Mouse (Mus musculus): ENCODE measurements at regions not wholly inside any gene's neighbourhood (a gene's known extent, or its start where the extent isn't known, plus 50 kb on each side); places are given as distances from the start of the nearest gene placed in this dataset.

DNA sequence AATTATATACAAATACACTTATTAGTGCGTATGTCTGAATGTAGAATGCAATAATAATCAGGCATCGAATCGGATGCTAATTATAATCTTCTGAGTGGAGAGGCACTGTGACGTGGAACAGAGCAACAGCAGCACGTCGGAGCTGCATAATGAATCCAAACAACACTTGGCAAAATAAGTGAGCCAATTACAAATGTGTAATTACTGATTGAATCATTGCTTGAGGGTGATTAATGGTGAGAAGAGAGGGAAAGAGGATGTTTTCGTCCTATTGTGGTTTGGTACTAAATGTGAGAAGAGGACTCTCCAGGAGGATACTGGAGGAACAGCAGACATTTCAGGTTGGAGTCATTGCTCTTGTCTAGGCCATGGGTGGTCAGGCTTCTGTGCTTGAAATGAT is 156.5 kb downstream of the Dusp6 start:
- DNase-seq: no peak

DNA sequence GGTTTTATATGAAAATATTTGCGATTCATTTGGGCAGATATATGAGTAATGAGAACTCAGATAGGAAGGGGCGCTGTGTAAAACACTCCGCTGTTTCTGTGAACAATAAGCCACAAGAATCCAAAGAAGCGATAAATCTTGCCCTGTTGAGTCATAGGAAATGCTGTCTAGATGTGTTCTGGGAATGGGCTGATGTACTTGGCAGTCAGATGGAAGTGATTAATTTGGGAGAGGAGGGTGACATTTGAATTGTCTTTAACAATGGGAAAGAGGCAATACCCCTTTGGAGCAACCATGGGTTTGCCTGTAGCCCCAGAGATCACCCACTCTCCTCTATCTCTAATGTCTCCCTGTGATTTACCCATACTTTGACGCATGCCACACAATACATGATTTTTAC is 160.4 kb downstream of the Dusp6 start:
- DNase-seq: no peak

DNA sequence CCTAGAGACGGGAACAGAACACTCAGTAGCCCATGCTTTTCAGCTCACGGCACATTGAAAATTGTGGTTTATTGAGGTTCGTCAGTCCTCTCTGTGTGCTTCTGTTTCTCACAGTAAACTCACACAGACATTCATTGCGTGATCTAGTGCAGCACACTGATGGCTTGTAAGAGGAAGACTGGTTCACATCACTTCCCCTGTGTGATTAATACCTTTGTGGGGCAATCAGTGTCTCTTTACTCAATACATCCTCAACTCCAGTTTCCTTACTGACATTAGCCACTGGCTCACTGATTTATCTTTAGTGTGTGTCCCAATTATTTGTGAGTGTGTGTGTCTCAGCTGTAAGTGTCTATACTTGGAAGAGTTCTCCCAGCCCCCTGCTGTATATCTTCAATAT is 162.2 kb downstream of the Dusp6 start:
- DNase-seq: no peak

DNA sequence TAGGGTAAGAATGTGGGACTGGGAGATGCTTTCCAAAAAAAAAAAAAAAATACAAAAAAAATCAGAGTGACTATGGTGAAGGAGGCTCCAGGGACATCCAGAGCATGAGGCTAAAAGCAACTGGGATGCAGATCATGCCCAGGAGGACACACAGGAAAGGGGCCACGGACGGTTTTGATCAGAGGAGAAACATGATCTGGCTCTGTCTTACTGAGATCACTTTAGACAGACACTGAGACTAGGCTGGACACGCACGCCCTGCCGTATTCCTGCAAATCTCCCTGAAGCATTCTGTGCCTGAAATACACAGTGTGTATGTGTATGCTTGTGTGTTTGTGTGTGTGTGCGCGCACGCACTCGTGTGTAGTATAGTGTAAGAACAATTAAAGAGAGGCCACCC is 167.1 kb downstream of the Dusp6 start:
- no peak for DNase-seq

DNA sequence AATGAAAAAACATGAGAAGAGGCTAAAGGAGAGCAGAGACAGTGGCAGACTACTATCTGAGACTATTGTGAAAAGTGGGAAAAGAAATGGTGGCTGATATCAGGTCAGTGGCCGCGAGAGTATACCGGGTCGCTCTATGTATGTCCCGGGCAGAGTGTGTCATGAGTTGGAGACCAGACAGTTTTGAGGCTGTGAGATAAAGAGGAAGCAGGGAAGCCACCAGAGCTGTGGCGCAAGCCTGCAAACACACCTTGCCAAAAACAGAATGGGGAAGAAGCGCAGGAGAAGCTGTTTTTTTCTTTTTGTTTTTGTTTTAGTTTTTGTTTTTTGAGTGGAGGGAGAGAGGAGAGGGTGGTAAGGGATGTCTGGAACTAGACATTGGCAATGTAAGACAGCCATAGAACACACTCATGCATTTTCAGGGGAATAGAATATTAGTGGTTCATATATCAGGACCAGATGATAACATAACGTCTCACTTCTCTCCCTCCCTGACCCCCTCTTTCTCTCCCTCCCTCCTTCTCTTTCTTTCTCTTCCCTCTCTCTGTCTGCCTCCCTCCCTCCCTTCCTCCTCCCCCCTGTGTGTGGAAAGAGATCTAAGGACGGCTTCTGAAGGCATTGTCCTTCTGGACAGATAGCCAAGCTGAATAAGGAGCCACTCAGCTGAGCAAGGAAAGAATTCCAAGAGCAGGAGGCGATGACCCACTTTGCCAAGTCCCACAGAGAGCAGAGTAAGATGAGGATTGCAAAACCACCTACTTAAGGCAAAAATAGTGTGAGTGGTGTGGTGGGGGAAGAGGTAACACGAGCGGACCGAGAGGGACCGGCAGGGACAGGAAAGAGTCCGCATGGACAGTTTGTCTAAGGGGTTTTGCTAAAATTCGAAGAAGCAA is 167.9 kb downstream of the Dusp6 start:
- DNase-seq: no peak

DNA sequence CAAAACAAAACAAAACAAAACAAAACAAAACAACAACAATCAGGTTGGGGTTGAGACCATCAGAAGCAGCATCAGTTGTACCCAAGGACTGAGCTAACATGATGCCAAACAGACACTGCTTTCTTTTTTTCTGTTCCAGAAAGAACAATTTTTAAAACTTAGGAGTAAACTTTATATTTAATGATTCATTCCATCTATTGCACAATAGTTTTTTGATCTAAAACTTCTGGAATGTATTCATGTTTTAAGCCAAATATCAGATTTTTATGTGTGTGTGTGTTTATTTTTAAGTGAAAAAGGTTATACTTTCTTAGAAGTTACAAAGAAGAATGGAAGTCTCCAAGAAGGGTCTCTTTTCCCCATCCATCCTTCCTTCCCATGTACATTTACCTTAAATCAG is 174.0 kb downstream of the Dusp6 start:
- DNase-seq: no peak

DNA sequence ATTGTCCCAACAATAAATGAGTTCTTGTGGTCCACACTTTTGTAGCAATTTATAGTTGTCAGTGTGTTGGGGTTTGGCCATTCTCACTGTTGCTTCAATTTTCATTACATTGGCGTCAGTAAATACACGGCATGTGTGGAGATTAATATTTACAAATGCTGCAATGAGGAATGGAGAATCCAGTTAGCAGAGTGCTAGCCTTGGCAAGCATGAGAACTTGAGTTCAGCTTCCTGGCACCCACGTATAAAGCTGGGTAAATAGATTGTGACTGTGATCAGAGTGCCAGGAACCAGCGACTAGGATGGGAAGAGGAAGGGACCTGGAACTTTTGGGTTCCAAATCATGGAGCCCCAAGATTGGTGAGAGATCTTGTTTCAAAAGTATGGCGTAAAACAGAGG is 177.1 kb downstream of the Dusp6 start:
- no peak for DNase-seq

DNA sequence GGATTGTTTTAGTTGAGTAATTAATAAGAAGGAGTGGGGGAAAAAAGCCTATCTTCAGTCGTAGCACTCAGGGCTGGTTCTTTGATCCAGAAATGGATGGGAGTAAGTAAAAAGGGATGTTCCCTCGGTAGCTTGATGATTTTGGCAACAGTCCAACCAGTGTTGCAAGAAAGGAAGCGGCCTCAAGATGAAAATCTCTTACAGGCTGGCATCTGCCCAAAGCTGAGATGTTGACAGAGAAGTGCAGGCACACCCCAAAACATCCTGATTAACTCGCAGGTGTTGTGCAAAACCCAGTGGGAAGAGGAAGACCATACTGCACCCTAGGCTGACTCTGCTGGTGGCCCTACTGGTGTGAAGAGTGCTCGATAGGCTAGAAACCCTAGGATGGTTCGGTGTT is 178.0 kb downstream of the Dusp6 start:
- DNase-seq: peak; percentile 39 to 49

DNA sequence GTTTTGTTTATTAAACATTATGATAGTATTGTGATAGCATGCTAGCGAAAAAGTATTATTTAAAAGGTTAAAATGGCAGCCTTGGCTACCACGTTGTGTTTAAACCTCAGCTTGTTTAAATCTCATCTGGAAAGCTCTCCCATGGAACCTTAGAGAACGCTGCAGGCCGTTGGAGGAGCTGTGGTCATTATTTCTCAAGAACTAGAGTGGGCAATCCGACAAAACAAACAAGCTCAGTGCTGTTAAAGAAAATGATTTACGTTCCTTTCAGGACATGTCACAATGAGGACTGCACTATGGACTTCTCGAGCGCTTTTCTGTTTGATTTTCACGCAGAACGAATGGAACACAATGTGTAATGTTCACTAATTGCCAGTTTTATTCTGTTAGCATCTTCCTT is 178.9 kb downstream of the Dusp6 start:
- no peak for DNase-seq

DNA sequence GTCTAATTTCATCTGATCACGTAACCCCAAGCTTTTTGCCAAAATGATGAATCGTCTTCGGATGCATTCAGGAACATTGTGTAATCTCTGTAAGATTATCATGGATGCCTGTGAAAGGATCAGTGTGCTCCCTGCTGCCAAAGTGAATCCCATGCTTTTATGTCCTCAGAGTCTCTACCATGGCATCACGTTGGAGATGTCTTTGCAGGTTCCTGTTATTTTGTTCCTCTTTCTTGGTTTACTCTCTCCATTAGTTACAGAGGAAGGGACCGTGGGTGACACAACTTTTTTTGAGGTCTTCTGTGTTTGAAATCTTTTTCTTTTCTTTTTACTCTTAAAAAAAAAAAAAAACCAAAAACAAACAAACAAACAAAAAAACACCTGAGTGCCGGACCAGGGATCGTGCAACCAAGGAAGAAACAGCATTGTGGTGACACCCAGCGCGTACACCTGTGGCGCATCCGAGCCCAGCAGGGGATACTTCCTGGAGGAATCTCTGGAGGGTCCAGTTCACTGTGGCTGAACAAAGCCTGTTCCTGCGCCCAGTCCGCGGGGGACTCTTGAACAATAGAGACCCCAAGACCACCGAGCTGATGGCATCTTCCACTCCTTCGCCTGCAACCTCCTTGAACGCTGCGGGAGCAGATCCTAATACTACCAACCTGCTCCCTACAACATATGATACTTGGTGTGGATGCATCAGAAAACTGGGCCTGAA is 180.6 kb downstream of the Dusp6 start:
- DNase-seq: no peak

DNA sequence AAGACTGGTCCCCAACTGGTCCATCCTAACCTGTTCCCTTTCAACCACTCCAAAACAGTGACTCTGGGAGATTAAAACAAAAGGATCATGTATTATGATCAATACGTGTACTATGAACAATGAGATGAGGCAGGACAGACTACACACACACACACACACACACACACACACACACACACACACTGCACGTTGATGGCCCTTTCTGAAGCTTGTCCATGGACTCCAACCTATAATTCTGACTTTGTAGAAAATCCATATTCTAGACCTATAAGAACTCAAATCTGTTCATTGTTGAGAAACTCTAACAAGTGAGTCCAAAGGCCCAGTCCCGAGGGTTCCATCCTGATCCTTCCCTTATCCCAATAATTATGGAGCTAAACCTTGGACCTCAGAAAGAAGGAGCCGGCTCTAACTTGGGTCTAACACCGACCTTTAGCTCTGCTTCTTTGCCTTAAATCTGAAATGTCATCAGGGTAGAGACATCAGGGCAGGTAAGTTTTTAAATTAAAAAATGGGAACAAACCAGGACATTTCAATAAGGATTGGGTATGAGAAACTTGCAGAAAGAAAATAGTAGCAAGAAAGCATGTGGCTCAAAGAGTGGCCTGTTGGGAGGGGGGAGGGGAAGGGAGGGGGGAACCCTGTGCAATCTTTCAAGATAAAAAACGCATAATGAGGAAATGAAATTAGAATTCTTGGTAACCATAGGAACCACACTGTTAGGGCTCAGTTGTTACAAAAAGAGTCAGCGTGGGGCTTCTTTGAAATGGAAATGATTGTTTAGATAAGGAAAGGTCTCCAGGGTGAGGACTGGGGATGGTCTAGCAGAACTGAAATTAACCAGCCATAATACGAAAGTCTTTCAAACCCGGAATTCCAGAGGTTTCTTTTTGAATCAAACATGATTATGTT is 187.9 kb downstream of the Dusp6 start:
- no peak for DNase-seq

DNA sequence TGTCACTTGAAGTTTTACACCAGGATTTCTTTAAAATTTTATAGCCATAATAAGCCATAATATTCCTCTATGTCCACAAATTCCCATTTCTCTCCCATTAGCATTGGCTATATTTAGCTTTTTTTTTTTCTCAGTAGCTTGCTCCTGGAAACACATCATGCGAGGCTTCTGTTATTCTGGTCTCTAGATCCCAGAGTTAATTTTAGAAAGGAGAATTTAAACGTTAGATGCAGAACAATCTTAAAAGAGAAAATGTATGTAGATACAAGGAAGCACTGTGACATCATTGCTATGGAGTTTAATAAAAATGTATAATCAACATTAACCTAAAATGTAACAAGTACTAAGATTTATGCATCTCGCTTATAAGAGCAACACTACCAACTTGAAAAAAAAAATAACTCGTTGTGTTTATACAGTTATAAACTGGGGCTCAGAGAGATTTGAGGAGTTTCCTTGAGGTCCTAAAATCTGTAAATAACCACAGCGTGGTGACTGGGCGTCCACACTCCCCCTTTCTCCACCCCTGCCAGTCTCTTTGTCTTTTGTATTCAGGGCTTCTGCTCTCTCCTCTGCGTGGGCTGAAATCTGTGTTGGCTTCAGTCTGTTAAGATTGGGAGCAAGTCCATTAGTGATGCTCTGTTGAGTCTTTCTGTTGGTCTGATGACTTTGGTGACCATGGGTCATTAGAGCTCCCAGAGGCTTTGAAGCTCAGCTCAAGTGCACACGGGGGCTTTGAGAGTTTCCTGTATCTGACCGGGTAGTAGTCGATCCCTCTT is 188.8 kb downstream of the Dusp6 start:
- no peak for DNase-seq

DNA sequence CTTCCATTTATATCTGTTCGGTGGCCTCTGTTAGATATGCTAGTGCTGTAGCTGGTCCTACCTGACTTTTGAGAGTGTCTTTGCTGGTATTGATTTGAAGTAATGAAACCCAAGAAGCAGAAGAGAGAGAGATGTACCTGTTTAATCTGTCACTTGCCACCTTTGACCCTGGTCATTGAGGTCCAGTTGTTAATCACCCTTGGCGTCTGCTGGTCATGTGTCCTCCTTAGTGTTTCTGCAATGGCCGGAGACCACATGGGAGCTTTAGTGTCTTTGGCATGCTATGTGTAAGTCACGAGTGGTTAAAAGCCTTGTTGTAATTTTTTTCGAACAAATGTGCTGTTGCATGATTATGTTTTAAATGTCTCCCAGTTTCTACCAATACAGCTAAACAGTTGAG is 193.1 kb downstream of the Dusp6 start:
- no peak for DNase-seq

DNA sequence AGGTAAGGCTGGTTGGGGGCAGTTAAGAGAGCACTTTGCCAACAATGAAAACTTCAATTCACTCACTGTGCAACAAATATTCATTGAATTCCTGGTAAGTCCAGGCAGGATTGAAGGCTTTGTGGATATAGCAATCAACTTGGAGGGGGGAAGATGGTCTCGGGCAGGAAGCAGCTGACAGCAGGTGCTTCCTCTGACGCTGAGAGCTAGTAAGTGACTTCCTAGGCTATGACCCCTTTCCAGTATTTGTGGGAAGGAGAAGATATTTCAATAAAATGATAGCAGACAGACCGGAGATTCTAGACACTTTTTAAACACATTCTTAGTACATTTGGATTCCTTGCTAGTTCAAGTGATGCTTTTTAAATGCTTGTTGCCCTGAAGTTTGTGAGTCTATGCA is 195.0 kb downstream of the Dusp6 start:
- DNase-seq: peak in 1 of 2 experiments; percentile 16

DNA sequence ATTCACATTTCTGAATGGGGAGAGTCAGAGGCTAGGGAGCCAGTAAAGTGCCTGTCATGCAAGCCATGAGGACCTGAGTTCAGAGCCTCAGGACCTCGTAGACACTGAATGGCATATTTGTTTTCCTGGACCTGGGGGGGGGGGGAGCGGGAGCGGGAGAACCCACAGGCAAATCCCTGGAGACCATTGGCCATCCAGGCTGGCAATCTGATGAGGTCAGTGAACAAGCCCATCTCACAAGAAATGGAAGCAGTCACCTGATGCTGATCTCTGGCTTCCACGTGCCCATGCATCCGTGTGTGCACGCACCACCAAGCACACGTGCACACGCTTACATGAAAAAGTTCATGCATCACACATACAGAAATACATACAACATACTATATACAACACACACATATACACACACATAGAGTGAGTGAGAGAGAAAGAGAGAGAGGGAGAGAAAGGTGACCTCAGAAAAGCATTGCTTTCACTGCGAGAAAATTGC is 196.2 kb downstream of the Dusp6 start:
- DNase-seq: no peak

DNA sequence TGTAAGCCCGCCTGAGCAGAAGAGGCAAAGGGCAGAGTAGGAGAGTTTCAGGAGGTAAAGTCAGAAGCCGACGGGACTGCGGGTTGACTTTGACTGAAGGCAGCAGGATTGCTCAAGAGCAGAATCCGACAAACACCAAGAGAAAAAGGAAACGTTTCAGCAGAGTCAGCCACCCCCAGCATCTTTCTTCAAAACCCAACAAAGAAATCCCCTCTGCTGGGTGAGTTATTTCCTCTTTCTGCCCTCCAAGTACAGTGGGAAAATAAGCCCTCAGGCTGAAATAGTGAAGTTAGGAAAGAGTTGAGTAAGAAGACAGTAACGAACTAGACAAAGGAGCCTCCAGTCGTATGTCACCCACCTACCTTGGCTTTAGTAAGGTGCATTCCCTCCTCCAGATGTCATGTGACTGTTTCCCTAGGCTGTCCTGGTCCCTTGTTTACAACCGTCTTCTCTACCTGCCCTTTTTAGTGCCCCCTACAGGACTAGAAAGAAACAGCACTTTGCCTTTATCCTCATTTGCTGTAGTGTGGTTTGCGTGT is 196.9 kb downstream of the Dusp6 start:
- DNase-seq: peak; percentile 16 to 36

DNA sequence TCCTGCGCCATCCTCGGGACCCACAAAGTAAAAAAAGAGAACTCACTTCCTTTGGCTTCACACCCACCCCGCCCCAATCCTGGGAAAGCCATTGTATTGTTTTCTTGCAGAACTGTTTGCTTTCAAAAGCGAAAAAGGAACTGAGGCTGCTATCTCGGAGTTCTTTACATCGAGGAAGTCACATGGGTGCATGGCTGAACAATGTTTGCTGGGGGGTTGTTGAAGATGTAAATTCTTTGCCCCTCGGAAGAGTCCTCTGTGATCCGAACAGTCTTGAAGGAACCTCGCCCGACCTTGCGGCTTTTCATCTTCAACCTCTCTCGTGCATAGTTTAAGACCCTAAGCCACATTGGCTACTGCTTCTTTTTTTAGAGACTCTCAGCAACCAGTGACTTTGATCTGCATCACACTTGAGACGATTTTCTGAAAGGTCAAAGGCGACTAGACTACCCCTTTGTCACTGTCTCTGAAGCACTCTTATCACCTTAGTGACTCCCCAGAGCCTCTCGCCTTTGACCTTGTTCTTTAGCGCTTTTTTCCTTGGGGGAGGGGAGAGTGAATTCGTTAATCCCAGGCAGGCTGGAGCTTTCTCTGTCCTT is 197.9 kb downstream of the Dusp6 start:
- DNase-seq: peak; percentile 7 to 38

DNA sequence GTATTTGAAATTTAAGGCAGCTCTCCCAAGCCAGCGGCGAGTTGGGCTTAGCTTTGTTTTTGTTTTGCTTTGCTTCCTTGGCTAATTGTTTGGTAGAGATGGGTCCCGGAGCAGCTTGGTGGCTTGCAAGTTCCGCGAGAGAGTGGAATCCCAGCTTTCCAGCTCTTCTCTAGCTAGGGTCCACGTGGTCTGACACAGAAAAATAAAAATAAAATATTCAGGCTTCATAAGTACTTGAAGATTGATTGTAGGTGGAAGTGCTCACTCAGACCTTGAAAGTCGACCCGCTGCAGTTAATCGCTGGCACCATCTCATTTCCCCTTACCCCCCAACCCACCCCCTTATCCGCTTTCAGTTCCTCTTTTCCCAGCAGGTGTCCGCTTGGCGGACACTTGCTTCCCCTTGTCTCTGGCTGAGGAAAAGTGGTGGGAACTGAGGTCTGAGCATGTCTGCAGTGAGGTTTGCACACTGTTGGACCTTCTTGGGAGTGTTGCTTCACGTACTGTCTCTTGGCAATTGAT is 198.5 kb downstream of the Dusp6 start:
- peak in 1 of 2 experiments; percentile 11 for DNase-seq

DNA sequence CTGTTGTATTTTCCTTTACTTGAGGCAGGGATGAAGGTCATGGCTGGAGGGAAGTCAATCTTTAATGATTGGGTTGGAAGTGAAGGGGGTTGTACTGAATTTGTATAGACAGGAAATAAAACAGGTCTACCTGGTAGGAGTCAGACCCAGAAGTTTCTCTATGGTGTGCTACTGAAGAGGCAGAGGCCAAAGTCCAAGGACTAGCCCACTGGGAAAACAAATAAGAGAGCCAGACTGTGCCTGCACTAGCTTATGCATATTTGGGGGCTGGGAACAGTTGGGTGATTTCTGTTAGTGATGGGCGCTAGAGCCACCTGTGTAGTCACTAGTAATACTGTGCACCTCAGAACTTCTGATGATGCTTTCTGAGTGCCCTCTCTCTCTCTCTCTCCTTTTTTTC is 203.7 kb downstream of the Dusp6 start:
- DNase-seq: no peak

DNA sequence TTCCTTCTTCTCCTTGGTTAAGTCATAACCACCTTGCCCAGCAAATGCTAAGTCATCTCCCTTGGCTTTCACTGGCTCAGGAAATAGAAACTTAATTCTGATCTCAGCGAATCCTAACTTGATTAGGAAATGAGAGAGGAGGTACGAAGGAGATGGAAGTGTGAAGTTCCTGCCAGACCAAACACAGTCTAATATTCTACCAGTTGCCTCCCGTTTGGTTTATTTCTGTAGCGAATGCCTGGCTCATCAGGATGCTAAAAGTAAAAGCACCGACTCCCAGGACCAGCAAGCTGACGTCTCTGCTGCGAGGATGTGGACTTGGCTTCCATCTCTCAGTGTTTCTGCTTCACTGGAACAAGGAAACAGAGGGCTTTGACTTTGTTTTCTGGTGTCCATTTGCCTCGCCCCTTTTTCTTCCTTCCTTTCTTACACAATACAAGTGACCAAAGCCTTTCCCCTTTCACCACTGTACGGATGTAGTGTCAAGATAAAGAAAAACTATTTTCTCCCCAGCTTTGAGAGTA is 204.3 kb downstream of the Dusp6 start:
- no peak for DNase-seq

DNA sequence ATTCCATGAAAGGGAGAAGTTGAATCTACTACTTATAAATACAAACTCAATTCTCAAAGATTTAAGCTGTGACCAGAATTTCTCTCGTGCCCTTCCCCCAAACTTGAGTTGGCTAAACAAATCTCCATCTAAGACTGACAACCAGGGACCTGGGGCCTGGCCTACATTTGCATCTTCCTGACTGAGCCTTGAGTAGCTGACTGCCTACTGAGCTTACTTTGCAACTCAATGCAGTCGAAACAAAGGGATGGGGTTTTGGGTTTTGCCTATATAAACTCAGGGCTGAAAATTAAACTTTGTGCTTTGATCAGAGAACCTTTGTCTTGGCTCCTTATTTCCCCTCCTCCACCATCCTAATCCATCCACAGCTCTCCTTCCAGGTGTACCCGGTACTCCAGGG is 205.9 kb downstream of the Dusp6 start:
- no peak for DNase-seq
